Mouse (Mus musculus): ENCODE data around the gene Rsbn1l. TPM values are rescaled to one million over a fixed set of nuclear protein-coding genes. Genes with fewer than 3 reads are reported as not detected.

Rsbn1l gene
- total RNA-seq, 1 experiment from 2014 or later = 62.8 TPM

GRCm38 (mm10) chr5:20919566-20919965, 36.6 kb downstream of the Rsbn1l start:
- no peak for ATAC-seq (ENCODE audit: extremely low read depth, insufficient number of reproducible peaks, low FRiP score, poor library complexity, severe bottlenecking)

- no peak for ATAC-seq (ENCODE audit: extremely low read depth, insufficient number of reproducible peaks, low FRiP score, poor library complexity, severe bottlenecking)
Observed at GRCm38 (mm10) chr5:20918967-20919366, 37.2 kb downstream of the Rsbn1l start.

GRCm38 (mm10) chr5:20913372-20914275, 42.6 kb downstream of the Rsbn1l start:
- peak; percentile 74 for ATAC-seq (ENCODE audit: extremely low read depth, insufficient number of reproducible peaks, low FRiP score, poor library complexity, severe bottlenecking)

GRCm38 (mm10) chr5:20911741-20912140, 44.5 kb downstream of the Rsbn1l start:
- ATAC-seq (ENCODE audit: extremely low read depth, insufficient number of reproducible peaks, low FRiP score, poor library complexity, severe bottlenecking) = no peak

GRCm38 (mm10) chr5:20906191-20906590, 50.0 kb downstream of the Rsbn1l start:
- ATAC-seq (ENCODE audit: extremely low read depth, insufficient number of reproducible peaks, low FRiP score, poor library complexity, severe bottlenecking) = no peak

- no peak for ATAC-seq (ENCODE audit: extremely low read depth, insufficient number of reproducible peaks, low FRiP score, poor library complexity, severe bottlenecking)
Observed at GRCm38 (mm10) chr5:20905437-20905836, 50.8 kb downstream of the Rsbn1l start.

GRCm38 (mm10) chr5:20904647-20905046, 51.6 kb downstream of the Rsbn1l start:
- no peak for ATAC-seq (ENCODE audit: extremely low read depth, insufficient number of reproducible peaks, low FRiP score, poor library complexity, severe bottlenecking)

GRCm38 (mm10) chr5:20897446-20898167, 58.6 kb downstream of the Rsbn1l start:
- no peak for ATAC-seq (ENCODE audit: extremely low read depth, insufficient number of reproducible peaks, low FRiP score, poor library complexity, severe bottlenecking)

GRCm38 (mm10) chr5:20884036-20884620, 72.1 kb downstream of the Rsbn1l start:
- ATAC-seq (ENCODE audit: extremely low read depth, insufficient number of reproducible peaks, low FRiP score, poor library complexity, severe bottlenecking) = no peak

- peak; percentile 92 for ATAC-seq (ENCODE audit: extremely low read depth, insufficient number of reproducible peaks, low FRiP score, poor library complexity, severe bottlenecking)
Observed at GRCm38 (mm10) chr5:20881915-20882800, 74.0 kb downstream of the Rsbn1l start, which contains the start of the genes Phtf2 and Tmem60. TSS of gene Phtf2 (minus strand) at chr5:20882124. TSS of gene Tmem60 (plus strand) at chr5:20882191.

GRCm38 (mm10) chr5:20880797-20881775, 75.1 kb downstream of the Rsbn1l start:
- ATAC-seq (ENCODE audit: extremely low read depth, insufficient number of reproducible peaks, low FRiP score, poor library complexity, severe bottlenecking) = no peak

GRCm38 (mm10) chr5:20880386-20880785, 75.8 kb downstream of the Rsbn1l start:
- no peak for ATAC-seq (ENCODE audit: extremely low read depth, insufficient number of reproducible peaks, low FRiP score, poor library complexity, severe bottlenecking)

GRCm38 (mm10) chr5:20876934-20877426, 79.2 kb downstream of the Rsbn1l start:
- ATAC-seq (ENCODE audit: extremely low read depth, insufficient number of reproducible peaks, low FRiP score, poor library complexity, severe bottlenecking) = no peak

- no peak for ATAC-seq (ENCODE audit: extremely low read depth, insufficient number of reproducible peaks, low FRiP score, poor library complexity, severe bottlenecking)
Observed at GRCm38 (mm10) chr5:20873146-20873545, 83.1 kb downstream of the Rsbn1l start.

GRCm38 (mm10) chr5:20865193-20865755, 90.9 kb downstream of the Rsbn1l start:
- ATAC-seq (ENCODE audit: extremely low read depth, insufficient number of reproducible peaks, low FRiP score, poor library complexity, severe bottlenecking) = no peak

GRCm38 (mm10) chr5:20864216-20864969, 91.8 kb downstream of the Rsbn1l start:
- peak; percentile 62 for ATAC-seq (ENCODE audit: extremely low read depth, insufficient number of reproducible peaks, low FRiP score, poor library complexity, severe bottlenecking)
